Mouse (Mus musculus) lung, postnatal 0 days (tissue): Measurements from ENCODE around the gene Gak. TPM values are rescaled to one million over a fixed set of nuclear protein-coding genes. Genes with fewer than 3 reads are reported as not detected.
A peak's percentile ranks its signal among the peaks of the same experiment; 100 is the strongest.

ENCODE experiments used
- ATAC-seq: fragments of 200-750 bp; cut with Nextera tagmentation; 2 replicates; pipeline ENCODE4 v1.8.0; 2017; ENCODE audit warnings: moderate library complexity
- DNase-seq: peaks from one replicate; pipeline ENCODE4 v3.0.0-alpha.2; 2016; ENCODE audit warnings: low spot score
- H3K27ac ChIP-seq: fragments of 300-500 bp; sonication (generic); 2 replicates; pipeline ENCODE4 v1.5.1; 2014; ENCODE audit warnings: antibody characterized with exemption, mild to moderate bottlenecking, low read length, mixed read lengths
- H3K27me3 ChIP-seq: fragments of 300-500 bp; sonication (generic); replicated peaks from 2 replicates; pipeline ENCODE4 v1.6.1; 2014; ENCODE audit warnings: low read length, mixed read lengths; ENCODE audit not compliant: insufficient read depth
- H3K36me3 ChIP-seq: fragments of 300-500 bp; sonication (generic); 2 replicates; pipeline ENCODE4 v1.6.1; 2014; ENCODE audit warnings: low read length, mixed read lengths; ENCODE audit not compliant: insufficient read depth
- H3K4me1 ChIP-seq: fragments of 300-500 bp; sonication (generic); 2 replicates; pipeline ENCODE4 v1.6.1; 2014; ENCODE audit warnings: antibody characterized with exemption, low read depth, low read length, mixed read lengths; ENCODE audit not compliant: insufficient read depth
- H3K4me2 ChIP-seq: fragments of 300-500 bp; sonication (generic); replicated peaks from 2 replicates; pipeline ENCODE4 v1.6.1; 2014; ENCODE audit warnings: low read depth, mild to moderate bottlenecking, low read length, moderate library complexity, mixed read lengths
- H3K4me3 ChIP-seq: fragments of 300-500 bp; sonication (generic); 2 replicates; pipeline ENCODE4 v1.5.1; 2014; ENCODE audit warnings: low read depth, low read length
- H3K9ac ChIP-seq: fragments of 300-500 bp; sonication (generic); replicated peaks from 2 replicates; pipeline ENCODE4 v1.6.1; 2014; ENCODE audit warnings: low read depth, mild to moderate bottlenecking
- H3K9me3 ChIP-seq: fragments of 300-500 bp; sonication (generic); 2 replicates; pipeline ENCODE4 v1.6.1; 2016; ENCODE audit warnings: low read length, mixed read lengths
- CTCF ChIP-seq: IDR thresholded peaks from 2 replicates; pipeline ENCODE4 v1.5.1; 2016; ENCODE audit warnings: antibody characterized with exemption, mild to moderate bottlenecking
- EP300 ChIP-seq: IDR thresholded peaks from 2 replicates; pipeline ENCODE4 v1.6.1; 2016; ENCODE audit warnings: antibody characterized with exemption, mild to moderate bottlenecking, control low read depth
- WGBS: fragments of 180-500 bp; shearing (Covaris S2); extraction: QIAGEN DNeasy Blood & Tissue Kit; methylation state at CpG from one replicate; pipeline ENCODE4 v1.1.7; 2014; 5-methylcytosine and 5-hydroxymethylcytosine counted together
- polyA plus RNA-seq: library from polyadenylated mRNA; unstranded; fragments of >200 nt; fragmentation: Nextera tagmentation; extraction: Ambion mirVana; gene quantifications from 2 replicates; pipeline ENCODE4 v1.2.1, GENCODE M21; 2015

Gene Gak
- polyA plus RNA-seq, 1 experiment from 2014 or later = 39.9 TPM

- 82% methylated on average over 4 of the region's 4 CpGs for WGBS
- Histone ChIP-seq H3K4me2 (no peak overlapping the region), H3K27ac (no peak overlapping the region), H3K4me1 (peaks cover 15% of the 10 kb centered on the region; the same call in 1 of the 2 replicates), H3K4me3 (no peak overlapping the region), H3K36me3 (peaks cover 23% of the 10 kb centered on the region), H3K27me3 (no peaks in the 10 kb centered on the region), H3K9ac (no peak overlapping the region), H3K9me3 (no peaks in the 10 kb centered on the region)
- no peak for DNase-seq
- no peak for ATAC-seq
- no peak for TF ChIP-seq EP300
- TF ChIP-seq CTCF = no peak
Measured at GRCm38 (mm10) chr5:108626050-108626660, 3.4 kb downstream of the Gak start.

DNA sequence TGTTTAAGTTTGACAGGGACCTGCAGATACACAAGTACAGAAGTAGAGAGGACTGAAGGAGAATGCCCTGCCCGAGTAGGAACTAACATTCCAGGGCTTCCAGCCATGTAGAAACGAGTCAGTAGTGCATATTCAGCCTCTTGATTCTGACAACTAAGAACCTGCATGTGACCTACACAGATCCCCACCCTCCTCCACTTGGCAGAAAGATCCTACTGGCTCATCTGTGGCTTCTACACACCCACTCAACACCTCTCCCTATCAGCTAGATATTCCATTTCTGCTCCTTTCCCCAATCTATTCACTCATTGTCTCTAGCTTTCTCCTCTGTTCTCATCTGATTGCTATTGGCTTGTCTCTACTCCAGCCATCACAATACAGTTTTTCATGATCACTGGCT is 7.7 kb downstream of the Gak start:
- ATAC-seq (no peak), DNase-seq (no peak)
- 47% methylated on average over 2 of the region's 2 CpGs for WGBS
- no peak overlapping the region for H3K27ac ChIP-seq
- no peaks in the 10 kb centered on the region for H3K9me3 ChIP-seq
- H3K4me2 ChIP-seq = no peak overlapping the region
- TF ChIP-seq CTCF (no peak), EP300 (no peak)
- no peak overlapping the region for H3K4me3 ChIP-seq
- H3K9ac ChIP-seq = no peak overlapping the region
- H3K27me3 ChIP-seq = no peaks in the 10 kb centered on the region
- no peaks in the 10 kb centered on the region; the same call in 1 of the 2 replicates for H3K4me1 ChIP-seq
- H3K36me3 ChIP-seq = peaks cover 25% of the 10 kb centered on the region

DNA sequence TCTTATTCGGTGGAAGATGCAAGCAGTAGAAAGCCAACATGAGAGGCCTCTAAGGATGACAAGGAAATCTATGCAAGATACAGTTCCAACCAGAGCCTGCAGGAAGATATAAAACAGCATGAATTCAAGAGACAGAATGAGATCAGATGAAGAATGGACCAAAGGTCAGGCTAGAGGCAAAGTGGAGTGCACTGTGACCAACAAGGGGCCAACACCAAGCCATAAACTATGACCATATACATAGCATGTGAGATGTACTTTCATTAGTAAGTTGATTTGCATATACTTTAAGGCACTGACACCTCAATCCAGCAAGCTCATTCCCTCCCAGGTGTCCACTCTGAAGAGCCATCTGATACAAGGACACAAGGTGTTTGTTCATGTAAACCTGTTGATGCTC is 19.1 kb downstream of the Gak start:
- peaks cover 67% of the 10 kb centered on the region for H3K36me3 ChIP-seq
- TF ChIP-seq EP300 = no peak
- no peak for TF ChIP-seq CTCF
- no peak overlapping the region for H3K4me3 ChIP-seq
- H3K9me3 ChIP-seq = no peaks in the 10 kb centered on the region
- no peaks in the 10 kb centered on the region for H3K27me3 ChIP-seq
- H3K27ac ChIP-seq = no peak overlapping the region
- H3K4me1 ChIP-seq = no peaks in the 10 kb centered on the region
- WGBS = 92% methylated on average over 1 of the region's 1 CpGs
- ATAC-seq (no peak), DNase-seq (no peak)
- H3K9ac ChIP-seq = no peak overlapping the region
- no peak overlapping the region for H3K4me2 ChIP-seq

- Histone ChIP-seq H3K4me2 (no peak overlapping the region), H3K9me3 (no peaks in the 10 kb centered on the region), H3K36me3 (peaks cover 68% of the 10 kb centered on the region), H3K27ac (no peak overlapping the region), H3K9ac (no peak overlapping the region), H3K4me3 (no peak overlapping the region), H3K4me1 (no peaks in the 10 kb centered on the region; the same call in 1 of the 2 replicates), H3K27me3 (no peaks in the 10 kb centered on the region)
- TF ChIP-seq CTCF (no peak), EP300 (no peak)
- ATAC-seq = no peak
- no peak for DNase-seq
- 92% methylated on average over 9 of the region's 9 CpGs for WGBS
Measured at GRCm38 (mm10) chr5:108602537-108602936, 27.0 kb downstream of the Gak start.

DNA sequence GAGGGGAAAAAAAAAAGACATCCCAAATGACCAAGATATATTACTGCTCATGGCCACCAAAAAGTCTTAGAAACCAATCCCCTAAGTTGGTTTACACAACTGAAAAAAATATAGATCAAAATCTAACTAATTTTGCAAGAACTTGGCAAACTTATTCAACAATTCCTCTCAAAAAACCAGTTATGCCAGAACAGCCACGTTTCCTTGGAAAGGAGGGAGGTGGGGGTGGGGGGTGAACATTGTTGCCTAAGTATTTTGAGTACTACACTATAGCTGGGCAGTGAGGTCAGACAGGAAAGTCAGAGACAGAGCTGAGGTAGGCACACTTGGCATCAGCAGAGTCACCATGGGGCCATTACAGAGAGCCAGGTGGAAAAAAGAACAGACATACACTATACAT is 29.6 kb downstream of the Gak start:
- H3K36me3 ChIP-seq = peaks cover 67% of the 10 kb centered on the region
- DNase-seq = peak; percentile 84
- WGBS = 59% methylated on average over 1 of the region's 1 CpGs
- no peak overlapping the region for H3K4me2 ChIP-seq
- no peaks in the 10 kb centered on the region for H3K27me3 ChIP-seq
- no peak overlapping the region for H3K9ac ChIP-seq
- no peak overlapping the region for H3K4me3 ChIP-seq
- H3K4me1 ChIP-seq = no peaks in the 10 kb centered on the region; the same call in 1 of the 2 replicates
- ATAC-seq = peak; percentile 94
- no peaks in the 10 kb centered on the region for H3K9me3 ChIP-seq
- TF ChIP-seq EP300 = peak; percentile 68
- no peak for TF ChIP-seq CTCF
- H3K27ac ChIP-seq = peak overlapping the region; percentile 48

GRCm38 (mm10) chr5:108581361-108581891 is 48.1 kb downstream of the Gak start:
- no peak overlapping the region for H3K4me2 ChIP-seq
- H3K36me3 ChIP-seq = peaks cover 63% of the 10 kb centered on the region
- H3K4me3 ChIP-seq = no peak overlapping the region
- H3K27ac ChIP-seq = no peak overlapping the region
- H3K9me3 ChIP-seq = no peaks in the 10 kb centered on the region
- WGBS = 90% methylated on average over 3 of the region's 3 CpGs
- no peaks in the 10 kb centered on the region for H3K4me1 ChIP-seq
- H3K9ac ChIP-seq = no peak overlapping the region
- no peak for ATAC-seq
- DNase-seq = no peak
- TF ChIP-seq CTCF = no peak
- H3K27me3 ChIP-seq = no peaks in the 10 kb centered on the region
